Mouse (Mus musculus) spleen, embryonic (tissue): ENCODE measurements around the gene Trpc4ap.
"Not testable (repeated sequence)": the region's sequence is repeated elsewhere in the genome, so short reads cannot be mapped to it uniquely, and the experiment has no call there.

Experiments
- CTCF ChIA-PET: fragments of 350-600 bp; sonication (Branson Sonifier 250); formaldehyde crosslinking; loops from one replicate; lab custom pipeline; 2022; lab: Charles Lee

Trpc4ap gene

GRCm38 (mm10) chr2:155691723-155692493 is at the start of gene Trpc4ap:
Gene Trpc4ap, minus strand, starts transcription at chr2:155692384.
- CTCF ChIA-PET, result interaction anchor here (0.6 kb wide), 2 partner anchors 17 to 25 kb away, joined by 4 read pairs; no protein-coding TSS in a partner anchor

- CTCF ChIA-PET, result no interaction called here
These were observed 45.6 kb upstream of the Trpc4ap start for GRCm38 (mm10) chr2:155737803-155738202.

GRCm38 (mm10) chr2:155736936-155737335 is 44.8 kb upstream of the Trpc4ap start:
- CTCF ChIA-PET, result no interaction called here

- CTCF ChIA-PET, result not testable (repeated sequence)
These were observed 43.6 kb upstream of the Trpc4ap start, which contains the start of gene Gm17581 for GRCm38 (mm10) chr2:155735766-155736165. Gene Gm17581, minus strand, starts transcription at chr2:155735866.

GRCm38 (mm10) chr2:155735080-155735479 is 42.9 kb upstream of the Trpc4ap start:
- CTCF ChIA-PET, result no interaction called here

- CTCF ChIA-PET, result no interaction called here
These were observed 37.0 kb upstream of the Trpc4ap start, which contains the start of gene Edem2 for GRCm38 (mm10) chr2:155729158-155729645. Gene Edem2, minus strand, starts transcription at chr2:155729475.

GRCm38 (mm10) chr2:155728742-155729141 is 36.6 kb upstream of the Trpc4ap start:
- CTCF ChIA-PET, result interaction anchor here (0.6 kb wide), 1 partner anchor 33 kb away, joined by 29 read pairs; no protein-coding TSS in a partner anchor

- CTCF ChIA-PET, result interaction anchor here (0.6 kb wide), 2 partner anchors 33 to 372 kb away, joined by 3 to 29 read pairs; no protein-coding TSS in a partner anchor
These were observed 35.7 kb upstream of the Trpc4ap start for GRCm38 (mm10) chr2:155727764-155728395.

GRCm38 (mm10) chr2:155726302-155726701 is 34.1 kb upstream of the Trpc4ap start:
- CTCF ChIA-PET, result interaction anchor here (0.5 kb wide), 1 partner anchor 1324 kb away, joined by 5 read pairs; no protein-coding TSS in a partner anchor

- CTCF ChIA-PET, result no interaction called here
These were observed 32.3 kb upstream of the Trpc4ap start for GRCm38 (mm10) chr2:155724526-155724925.

GRCm38 (mm10) chr2:155724036-155724435 is 31.9 kb upstream of the Trpc4ap start:
- CTCF ChIA-PET, result no interaction called here

GRCm38 (mm10) chr2:155720585-155720984 is 28.4 kb upstream of the Trpc4ap start:
- CTCF ChIA-PET, result interaction anchor here (0.5 kb wide), 1 partner anchor 44 kb away, joined by 3 read pairs; no protein-coding TSS in a partner anchor

GRCm38 (mm10) chr2:155717082-155717990 is 25.2 kb upstream of the Trpc4ap start:
- CTCF ChIA-PET, result no interaction called here

- CTCF ChIA-PET, result no interaction called here
These were observed 18.4 kb upstream of the Trpc4ap start for GRCm38 (mm10) chr2:155710557-155710956.

GRCm38 (mm10) chr2:155707251-155707650 is 15.1 kb upstream of the Trpc4ap start:
- CTCF ChIA-PET, result interaction anchor here (0.6 kb wide), 1 partner anchor 405 kb away, joined by 3 read pairs; the partner anchor contains the start of genes Cpne1 and Rbm12

GRCm38 (mm10) chr2:155703630-155704029 is 11.4 kb upstream of the Trpc4ap start:
- CTCF ChIA-PET, result interaction anchor here (1.8 kb wide), 1 partner anchor 41 kb away, joined by 4 read pairs; no protein-coding TSS in a partner anchor

- CTCF ChIA-PET, result no interaction called here
These were observed 9.3 kb upstream of the Trpc4ap start for GRCm38 (mm10) chr2:155701399-155701919.

- CTCF ChIA-PET, result not testable (repeated sequence)
These were observed 6.3 kb upstream of the Trpc4ap start for GRCm38 (mm10) chr2:155698443-155698842.

GRCm38 (mm10) chr2:155696851-155697250 is 4.7 kb upstream of the Trpc4ap start:
- CTCF ChIA-PET, result no interaction called here

- CTCF ChIA-PET, result interaction anchor here (1.6 kb wide), 1 partner anchor 23 kb away, joined by 6 read pairs; no protein-coding TSS in a partner anchor
These were observed 3.9 kb upstream of the Trpc4ap start for GRCm38 (mm10) chr2:155696091-155696558.
